Mouse (Mus musculus): ENCODE results near the gene Asb17.
"Not testable (repeated sequence)": the region's sequence is repeated elsewhere in the genome, so short reads cannot be mapped to it uniquely, and the experiment has no call there.

Asb17 gene

DNA sequence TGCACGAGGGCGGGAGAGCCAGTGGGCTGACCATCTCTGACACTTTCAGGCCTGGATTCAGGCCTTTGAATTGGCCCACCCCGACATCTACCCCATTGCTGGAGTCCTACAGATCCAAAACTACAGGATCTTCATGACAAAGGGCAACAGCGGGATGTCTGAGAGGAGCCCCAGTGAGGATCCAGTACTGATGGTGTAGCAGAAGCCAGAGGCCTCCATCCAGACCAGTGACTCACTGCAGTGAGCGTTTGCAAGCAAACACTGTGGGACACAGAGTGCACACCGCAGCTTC is 11.4 kb upstream of the Asb17 start:
- no peak for DNase-seq

DNA sequence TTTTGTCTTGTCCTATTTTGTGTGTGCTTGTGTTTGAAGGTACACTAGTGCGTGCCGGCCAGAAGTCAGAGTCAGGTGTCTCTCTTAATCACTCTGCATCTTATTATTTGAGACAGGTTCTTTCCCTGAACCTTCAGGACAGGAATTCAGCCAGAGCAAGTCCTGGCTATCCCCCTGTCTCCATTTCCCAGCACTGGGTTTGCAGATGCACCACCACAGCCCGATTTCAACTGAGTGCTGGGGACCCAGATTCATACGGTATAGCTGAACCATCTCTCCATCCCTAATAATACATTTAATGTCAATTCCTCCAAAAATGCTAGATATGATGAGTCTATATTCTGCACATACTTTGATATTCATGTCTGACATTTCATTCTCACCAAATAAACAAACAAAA is 9.9 kb upstream of the Asb17 start:
- no peak for DNase-seq

DNA sequence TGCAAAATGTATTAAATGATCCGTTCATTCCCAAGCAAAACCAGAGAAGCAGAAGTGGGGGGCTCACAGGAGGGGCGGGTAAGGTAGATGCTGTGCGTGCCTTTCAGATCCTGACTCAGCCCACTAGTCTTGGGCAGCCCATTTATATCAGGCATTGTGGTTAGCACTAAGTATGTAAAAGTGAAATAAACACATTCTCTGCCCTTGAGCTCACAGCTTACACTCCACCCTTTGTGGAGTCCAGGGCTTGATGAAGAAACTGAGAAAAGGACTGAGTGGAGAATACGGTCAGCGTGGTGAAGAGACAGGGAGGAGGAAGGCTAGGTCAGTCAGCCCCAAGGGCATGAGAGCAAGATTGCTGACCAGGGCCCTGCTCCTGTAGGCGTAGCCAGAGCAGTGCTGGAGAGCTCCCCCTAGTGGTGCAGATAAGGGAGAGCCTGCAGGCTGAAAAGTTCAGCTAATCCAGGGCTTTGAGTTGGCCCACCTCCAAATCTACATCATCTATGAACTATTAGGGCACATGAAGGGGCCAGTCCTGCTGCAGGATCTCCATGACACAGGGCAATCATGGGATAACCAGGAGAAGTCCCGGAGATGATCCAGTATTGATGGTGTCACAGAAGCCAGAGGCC is 8.4 kb upstream of the Asb17 start:
- peak; percentile 79 to 88 for DNase-seq

DNA sequence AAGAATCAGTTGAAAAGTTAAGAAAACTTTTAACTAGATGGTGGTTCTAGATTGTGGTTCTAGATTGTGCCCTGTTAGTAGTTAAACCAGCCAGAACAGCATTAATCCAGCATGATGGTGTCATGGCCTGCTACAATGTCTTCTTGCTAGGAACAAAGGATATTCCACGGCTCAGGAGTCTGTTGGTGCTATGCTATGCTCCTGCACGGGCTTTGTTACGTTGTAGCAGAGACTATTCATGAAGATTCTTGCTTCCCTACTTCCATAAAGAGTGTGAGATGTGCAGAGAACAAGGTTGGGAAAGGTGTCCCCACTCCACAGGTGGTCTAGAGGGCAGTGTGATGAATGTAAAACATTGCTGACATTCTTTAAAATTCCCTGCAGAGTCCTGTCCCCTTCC is 7.7 kb upstream of the Asb17 start:
- DNase-seq: no peak

DNA sequence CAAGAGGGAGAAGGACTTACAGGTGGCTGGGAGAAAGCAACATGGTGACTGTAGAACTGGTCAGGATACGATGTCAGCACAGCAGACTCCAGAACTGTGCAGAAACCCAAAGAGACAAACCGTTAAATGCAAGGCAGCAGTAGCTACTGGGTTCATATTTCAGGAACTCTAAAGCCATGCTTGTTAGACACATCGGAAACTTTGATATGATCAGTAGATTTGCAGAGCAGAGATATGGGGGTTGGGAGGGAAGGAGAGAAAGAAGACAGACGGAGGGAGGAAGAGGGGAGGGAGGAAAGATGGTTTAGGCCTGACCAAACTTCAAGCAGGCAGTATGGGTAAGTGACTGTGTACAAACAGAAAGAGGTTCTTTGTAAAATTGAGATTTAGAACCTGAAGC is 6.4 kb upstream of the Asb17 start:
- no peak for DNase-seq

DNA sequence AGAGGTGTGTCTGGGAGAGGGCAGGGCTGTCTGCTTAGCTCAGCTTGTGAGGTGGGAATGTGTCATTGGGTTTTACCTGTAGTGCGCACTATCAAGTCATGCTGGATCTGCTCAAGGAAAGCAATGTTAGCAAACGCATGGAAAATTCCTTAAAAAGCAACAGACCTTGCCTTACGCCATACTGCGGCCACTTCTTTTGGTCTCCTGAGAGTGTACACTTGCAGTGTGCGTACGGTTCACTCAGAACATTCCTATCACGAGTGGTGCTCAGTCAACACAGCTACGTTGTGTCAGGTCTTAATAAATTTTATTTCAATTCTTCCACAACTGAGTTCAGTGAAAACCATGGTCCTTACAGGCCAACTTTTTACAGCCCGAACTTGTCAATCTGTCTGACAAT is 748 bp downstream of the Asb17 start:
- no peak for DNase-seq

DNA sequence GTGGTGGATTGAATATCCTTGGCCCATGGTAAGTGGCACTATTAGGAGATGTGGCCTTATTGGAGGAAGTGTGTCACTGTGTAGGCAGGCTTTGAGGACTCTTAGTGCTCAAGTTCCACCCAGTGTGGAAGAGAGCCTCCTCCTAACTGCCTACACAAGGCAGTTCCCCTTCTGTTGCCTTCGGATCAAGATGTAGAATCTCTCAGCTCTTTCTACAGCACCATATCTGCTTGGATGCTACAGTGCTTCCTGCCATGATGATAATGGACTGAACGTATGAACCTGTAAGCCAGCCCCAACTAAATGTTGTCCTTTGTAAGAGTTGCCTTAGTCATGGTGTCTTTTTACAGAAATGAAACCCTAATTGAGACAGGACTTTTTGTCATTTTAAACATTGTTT is 1.5 kb downstream of the Asb17 start:
- no peak for DNase-seq

DNA sequence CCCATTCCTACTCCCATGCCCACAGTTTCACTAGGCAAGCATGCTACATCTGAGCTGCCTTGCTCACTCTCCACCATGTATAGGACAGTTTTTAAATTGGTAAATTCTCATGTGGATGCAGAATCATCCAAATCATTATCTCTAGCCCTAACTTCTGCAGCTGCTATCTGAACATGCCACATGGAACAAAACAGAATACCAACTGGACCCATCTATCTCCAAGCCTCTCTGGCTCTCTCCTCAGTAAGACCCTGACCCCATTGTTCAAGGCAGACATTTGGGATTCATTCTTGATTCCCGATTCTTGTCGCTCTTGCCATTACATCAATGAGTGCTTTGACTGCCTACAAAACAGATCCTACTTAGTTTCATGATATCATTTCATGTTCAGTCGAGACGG is 2.1 kb downstream of the Asb17 start:
- no peak for DNase-seq

DNA sequence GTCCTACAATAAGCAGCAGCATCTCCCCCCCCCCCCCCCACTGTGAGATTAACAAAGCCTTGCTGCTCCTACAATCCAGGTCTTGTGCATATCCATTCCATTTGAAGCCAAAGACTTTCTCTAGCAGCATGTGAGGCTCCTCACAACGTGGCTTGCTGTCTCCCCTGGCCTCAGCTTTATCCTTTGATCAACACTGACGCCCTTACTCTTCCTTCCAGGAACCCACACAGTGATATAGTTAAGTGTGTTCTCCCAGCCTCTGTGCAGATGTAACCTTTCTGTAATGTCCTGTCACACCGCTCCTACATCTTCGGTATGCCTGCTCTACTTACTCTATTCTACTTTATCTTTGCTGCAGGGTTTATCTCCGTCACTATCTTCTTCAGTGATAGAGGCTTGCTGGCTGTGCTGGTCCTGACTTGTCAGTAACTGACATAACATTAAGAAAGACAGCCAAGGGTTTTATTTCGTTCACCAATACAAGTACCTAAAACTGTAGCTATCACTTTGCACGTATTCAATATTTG is 3.3 kb downstream of the Asb17 start:
- DNase-seq: no peak

DNA sequence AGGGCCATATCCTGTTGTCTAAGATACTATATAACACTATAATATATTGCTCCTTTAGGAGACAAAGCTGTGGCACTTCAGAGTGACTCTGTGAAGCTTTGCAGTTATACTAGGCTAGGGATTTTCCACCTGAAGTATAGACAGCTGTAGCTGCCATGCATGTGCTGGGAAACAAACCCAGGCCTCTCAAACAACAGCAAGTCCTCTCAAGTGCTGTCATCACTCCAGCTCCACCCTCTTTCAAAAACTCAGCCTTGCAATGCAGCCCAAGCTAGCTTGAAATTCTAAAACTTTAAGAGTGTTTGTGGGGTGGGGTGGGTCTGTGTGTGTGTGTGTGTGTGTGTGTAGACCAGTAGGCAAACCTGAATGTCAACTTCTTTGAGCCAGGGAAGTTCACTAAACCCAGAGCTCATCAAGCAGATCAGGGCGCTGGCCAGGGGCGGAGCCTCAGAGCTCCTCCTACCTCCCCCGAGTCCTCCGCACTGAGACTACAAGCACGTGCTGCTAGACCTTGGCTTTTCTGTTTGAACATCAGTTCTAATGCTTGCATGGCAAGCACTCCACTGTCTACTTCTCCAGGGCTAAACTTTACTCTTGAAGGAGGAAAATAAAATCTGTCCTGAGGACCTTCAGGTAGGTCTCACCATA is 5.5 kb downstream of the Asb17 start:
- DNase-seq: peak; percentile 46 to 51

DNA sequence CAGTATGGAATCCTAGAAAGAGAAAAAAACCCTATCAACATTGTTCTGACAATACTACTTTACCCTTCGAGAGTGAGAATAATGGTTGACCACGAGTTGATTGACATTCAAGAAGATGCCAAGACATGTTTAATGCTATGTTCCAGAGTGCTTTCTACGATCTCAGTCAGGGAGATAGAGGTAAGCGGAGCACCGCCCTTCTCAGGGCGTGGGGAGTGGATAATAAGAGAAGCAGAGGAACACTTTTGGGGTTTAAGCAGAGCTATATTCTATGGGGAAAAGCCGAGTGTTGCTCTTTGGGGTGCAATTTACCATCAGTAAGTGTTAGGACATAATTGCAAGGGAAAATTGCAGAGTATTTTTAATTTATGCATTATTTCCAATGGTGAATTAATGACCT is 6.8 kb downstream of the Asb17 start:
- no peak for DNase-seq

DNA sequence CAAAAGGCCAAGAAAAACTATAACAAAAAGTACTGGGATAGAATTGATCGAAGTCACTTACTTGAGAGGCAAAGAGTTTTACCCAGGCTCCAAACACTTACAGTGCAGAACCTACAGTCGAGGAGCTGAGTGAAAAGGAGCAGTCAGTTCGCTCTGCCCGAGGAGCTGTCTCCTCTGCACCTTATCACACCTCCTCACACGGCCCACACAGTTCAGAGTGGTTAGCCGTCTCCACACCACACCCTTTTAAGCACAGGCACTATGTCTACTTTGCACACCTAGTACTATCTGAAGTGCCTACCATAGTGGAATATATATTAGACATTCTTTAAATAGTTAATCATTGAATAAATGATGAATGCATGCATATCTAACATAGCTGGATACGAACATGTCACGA is 8.3 kb downstream of the Asb17 start:
- DNase-seq: no peak

DNA sequence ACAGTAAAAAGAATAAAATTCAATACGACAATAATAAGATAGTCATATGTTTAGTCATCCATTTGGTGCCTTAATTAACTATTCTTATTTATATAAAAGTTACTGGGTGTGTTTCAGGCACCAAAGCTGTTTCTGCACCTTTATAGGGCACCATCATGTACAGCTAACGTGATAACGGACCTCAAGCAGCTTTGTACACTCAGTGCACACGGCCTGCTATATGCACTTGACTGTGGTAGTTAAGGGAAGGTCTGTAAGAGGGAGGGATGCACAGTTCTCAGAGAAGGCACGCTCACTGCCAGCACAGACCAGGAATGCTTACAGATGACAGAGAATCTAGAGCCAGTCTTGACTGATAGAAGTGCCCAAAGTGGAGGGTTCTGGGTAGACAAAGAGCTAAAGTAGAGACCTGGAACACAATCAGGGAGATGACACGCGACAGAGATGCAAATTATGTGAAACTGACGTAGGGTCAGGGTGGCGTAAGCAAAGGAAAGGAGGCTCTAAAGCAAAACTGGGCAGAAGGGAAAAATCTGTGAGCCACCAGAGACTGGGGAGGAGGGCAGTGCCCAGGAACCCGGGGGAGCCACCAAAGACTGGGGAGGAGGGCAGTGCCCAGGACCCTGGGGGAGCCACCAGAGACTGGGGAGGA is 14.5 kb downstream of the Asb17 start:
- DNase-seq: no peak

DNA sequence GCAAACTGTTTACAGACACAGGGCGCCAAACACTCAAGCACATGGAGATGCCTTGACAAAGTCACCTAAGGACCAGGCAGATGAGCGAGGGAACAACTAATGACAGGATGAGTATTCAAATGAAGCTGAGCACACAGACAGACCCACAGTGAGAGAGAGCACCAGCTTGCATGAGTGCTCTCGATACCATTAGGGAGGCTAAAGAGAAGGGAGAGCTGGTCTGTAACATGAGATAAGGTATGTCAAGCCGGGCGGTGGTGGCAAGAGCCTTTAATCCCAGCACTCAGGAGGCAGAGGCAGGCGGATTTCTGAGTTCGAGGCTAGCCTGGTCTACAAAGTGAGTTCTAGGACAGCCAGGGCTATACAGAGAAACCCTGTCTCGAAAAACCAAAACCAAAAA is 16.4 kb downstream of the Asb17 start:
- not testable (repeated sequence) for DNase-seq

DNA sequence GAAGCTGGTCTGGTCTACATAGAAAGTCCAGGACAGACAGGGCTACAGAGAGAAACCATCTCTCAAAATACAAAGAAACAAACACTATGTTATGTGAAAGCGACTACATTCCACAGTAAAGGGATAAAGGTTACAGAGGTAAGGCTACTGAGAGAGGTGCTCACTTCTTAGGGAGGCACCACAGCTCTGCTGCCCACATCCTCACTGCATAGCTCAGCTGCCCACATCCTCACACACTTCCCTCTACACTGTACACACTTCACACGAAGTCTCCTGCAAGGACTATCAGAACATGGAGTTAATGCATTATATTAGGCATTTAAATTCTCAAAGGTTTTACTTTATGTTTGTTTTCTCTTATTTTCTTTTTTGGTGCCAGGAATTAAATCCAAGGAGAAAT is 19.8 kb downstream of the Asb17 start:
- DNase-seq: no peak

DNA sequence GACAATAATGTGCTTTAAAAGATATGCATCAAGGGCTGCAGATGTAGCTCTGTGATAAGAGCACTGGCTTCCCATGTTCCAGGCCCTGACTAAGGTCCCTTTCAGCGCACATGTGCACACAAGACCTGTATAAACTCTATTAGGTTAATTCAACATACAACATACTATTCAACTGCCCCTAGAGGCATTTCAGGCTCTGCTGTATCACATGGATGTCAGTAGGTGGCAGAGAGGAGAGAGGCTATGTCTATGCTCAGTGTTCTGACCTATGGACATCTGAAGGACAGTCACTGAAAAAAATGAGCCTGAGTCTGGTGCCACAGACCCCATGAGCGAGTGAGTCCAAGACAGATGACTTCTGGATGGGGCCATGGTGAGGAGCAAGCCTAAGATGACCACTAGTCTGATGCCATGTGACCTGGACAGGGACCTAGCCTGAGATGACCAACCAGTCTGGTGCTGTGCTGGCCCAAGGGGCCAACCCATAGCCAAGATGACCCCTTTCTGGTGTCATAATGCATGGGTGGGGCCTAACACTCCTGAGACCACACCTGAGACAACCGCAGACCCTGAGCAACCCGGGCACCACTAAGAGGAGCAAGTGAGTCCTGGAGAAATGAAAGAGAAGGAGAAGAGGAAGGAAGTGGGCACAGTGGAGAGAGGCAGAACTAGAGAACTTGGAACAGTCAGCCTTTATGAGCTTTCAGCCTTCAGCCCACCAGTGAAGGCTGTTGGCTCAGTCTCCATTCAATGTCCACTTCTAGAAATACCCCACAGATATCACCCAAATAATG is 20.8 kb downstream of the Asb17 start:
- DNase-seq: no peak

DNA sequence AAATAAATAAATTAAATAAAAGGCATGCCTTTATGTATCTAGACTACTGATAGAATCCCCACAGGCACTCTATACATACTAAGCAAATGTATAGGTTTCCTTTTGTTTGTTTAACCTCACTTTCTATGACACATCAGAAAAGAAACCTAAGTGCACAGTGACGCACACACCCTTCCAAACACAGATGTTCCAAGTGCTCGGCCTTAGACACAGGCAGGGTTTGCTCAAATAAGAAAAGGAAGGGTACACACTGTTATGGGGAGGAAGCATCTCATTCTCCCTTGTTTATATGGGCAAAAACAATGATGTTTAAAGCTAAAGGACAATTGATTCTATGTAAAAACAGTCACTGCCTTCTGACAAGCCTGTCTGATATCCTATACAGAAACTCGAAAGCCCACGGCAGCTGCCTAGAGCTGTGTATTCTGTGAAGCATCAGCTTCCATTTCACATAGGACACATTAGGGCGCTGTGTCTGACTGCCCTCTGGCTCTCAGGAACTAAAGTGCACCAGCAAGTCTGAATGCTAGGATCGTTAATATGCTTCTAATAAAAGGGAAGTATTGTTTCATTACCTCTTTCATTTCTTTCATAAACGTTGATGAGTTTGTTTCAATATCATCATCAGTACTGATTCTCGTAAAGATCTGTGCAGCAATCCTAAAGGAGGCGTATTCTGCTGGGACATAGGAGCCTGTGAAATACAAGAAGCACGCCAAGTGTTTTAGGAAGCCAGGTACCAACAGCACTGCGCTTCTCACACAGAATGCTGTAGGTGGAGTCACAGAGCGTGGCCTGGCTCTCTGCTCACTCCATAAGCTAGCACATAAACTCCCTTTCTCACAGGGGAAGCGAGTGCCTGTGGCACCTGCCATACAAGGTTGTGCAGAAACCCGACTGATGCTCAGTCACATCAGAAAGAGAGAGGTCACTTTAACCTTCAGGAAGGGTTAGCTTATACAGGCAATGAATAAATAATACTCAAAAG is 23.4 kb downstream of the Asb17 start:
- peak in 1 of 2 experiments; percentile 10 for DNase-seq

DNA sequence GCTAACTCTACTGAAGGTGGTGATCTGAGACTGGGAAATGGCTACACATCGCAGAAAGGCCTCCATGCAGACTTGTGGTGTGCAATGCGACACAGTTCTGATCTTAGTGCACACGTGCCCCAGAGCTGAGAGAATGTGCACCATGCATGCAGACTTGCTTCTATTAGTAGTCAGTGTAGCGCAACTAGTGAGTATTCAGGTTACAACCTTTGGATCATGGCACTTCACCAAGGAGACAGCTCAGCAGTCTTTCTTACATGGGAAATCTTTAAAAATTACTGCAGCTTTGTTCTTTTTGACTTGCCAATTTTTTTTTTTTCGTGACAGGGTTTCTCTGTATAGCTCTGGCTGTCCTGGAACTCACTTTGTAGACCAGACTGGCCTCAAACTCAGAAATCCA is 27.4 kb downstream of the Asb17 start:
- DNase-seq: peak in 1 of 2 experiments; percentile 10

DNA sequence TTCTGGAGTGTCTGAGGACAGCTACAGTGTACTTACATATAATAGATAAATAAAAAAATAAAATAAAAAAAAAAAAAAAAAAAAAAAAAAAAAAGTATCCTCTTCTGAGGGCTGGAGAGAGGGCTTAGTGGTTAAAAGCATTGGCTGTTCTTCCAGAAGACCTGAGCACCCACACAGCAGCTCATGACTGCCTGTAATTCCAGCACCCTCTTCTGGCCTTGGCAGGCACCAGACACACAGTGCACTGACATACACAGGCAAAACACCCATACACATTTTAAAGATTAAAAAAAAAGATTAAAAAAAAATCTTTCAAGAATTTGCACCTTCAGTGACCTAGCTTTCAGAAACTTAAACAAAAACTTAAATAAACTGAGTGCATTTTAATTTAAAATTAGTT is 42.3 kb downstream of the Asb17 start:
- DNase-seq: no peak

DNA sequence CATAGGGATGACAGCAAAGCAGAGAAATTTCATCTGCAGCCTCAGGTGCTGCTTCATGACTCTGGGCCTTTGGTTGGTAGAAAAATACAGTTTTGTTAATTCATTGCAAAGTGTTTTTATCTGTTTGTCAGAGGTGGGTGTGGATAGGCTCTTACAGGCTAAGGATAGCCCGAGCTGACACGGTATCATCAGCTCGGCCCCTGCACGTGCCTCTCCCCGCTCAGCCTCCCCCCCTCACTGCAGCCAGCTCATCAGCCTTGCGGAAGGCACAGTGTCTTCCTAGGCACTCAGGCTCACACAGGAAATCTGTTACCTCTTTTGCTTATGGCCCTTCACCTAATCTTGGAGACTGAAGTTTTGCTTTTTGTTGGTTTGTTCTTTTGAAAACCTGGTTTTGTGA is 44.1 kb downstream of the Asb17 start:
- no peak for DNase-seq

DNA sequence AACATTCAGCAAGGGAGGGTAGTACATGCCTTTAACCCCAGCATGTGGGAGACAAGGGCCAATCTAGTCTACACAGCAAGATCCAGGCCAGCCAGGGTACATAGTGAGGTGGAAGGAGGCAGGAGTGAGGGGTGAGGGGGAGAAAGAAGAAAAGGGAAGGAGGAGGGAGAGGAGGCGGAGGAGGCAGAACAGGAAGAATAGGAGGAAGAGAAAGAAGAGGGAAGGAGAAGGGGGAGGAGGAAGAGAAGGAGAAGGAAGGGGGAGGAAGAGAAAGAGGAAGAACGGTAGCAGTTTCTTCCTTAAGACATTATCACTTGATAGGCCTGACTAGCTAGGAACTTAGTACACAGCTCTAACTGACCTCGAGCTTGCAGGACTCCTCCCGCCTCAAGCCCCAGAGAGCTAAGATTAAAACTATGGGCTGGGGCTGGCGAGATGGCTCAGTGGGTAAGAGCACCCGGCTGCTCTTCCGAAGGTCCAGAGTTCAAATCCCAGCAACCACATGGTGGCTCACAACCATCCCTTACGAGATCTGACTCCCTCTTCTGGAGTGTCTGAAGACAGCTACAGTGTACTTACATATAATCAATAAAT is 45.3 kb downstream of the Asb17 start:
- no peak for DNase-seq

DNA sequence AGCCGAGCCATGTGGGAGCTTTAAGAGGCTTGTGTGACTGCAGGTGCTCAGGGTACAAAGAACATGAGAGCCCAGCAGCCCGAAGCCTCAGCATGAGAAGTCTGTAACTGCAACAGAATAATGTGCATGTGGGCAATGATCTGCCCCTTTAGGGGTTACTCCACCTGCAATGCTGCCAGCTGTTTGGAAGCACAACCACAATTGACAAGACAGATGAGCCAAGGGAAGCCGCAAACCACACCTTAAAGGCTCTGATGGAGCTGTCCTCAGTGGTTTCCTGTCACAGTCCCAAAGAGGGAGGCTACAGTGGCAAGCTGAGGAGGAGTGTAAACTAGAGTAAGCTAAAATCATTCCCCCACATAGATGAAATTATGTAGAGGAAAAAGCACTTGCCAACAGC is 51.4 kb downstream of the Asb17 start:
- DNase-seq: no peak

All from kidney, postnatal 4 days (tissue).